Mouse (Mus musculus) layer of hippocampus, adult 9-11 months (tissue): ENCODE measurements around the gene Gm21721.
"Not testable (repeated sequence)": the region's sequence is repeated elsewhere in the genome, so short reads cannot be mapped to it uniquely, and the experiment has no call there.

Experiments
- DNase-seq: peaks from one replicate; pipeline ENCODE4 v3.0.0; 2022

Gm21721 gene

GRCm38 (mm10) chrY:9202090-9202489, at the start of gene Gm21721:
Gm21721 (minus strand) TSS chrY:9202190.
- not testable (repeated sequence) for DNase-seq
